9 mouse cellular contexts compared by ENCODE assay signal in the genomic region with DNA sequence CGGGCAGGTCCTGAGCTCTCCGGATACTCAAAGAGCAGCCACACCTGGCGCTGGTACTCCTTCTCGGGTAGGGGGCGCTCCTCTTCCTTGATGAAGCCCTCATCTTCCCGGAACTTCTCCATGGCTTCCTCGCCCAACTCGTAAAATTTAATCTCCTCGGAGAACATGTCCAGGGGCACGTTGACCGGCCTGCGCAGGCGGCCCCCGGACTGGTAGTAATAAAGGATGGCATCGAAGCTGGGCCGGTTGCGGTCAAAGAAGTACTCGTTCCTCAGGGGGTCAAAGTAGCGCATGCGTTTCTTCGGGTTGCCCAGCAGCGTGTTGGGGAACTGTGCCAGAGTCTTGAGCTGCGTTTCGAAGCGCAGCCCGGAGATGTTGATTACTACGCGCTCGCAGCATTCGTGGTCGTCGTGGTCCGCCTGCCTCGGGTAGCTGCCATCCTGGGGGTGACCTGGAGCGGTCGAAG. TPM values are rescaled to one million over a fixed set of nuclear protein-coding genes. Genes with fewer than 3 reads are reported as not detected.
DNase-seq lines count a peak whose midpoint lies in the region; ATAC-seq and TF ChIP-seq lines count a peak whose summit lies in the region.
"Had no signal": no experiment of that assay in that cellular context is flagged by ENCODE, and none has a peak within 500 bp of the region (broad histone marks: within the 10 kb centered on the region; RNA-seq: fewer than 3 reads in every experiment).

No protein-coding gene starts in this region.

- TF ChIP-seq CTCF in cerebellum, adult 2 months (IDR thresholded peaks at IDR 0.05; ENCODE audit: borderline replicate concordance, insufficient read depth, low read depth, low read length): peak; percentile 62; the same call in 1 of the 2 replicates
- TF ChIP-seq CTCF in kidney, adult 2 months (conservative IDR thresholded peaks at IDR 0.05; ENCODE audit: insufficient read depth, insufficient read length, low read depth, low read length): no peak; the same call in 1 of the 2 replicates

- no peak for ATAC-seq in forebrain, embryonic 16.5 days
- no peak for ATAC-seq in limb, embryonic 13.5 days (ENCODE audit: low FRiP score, low read depth)

- peak overlapping the region; percentile 15 for H3K9ac ChIP-seq in forebrain, embryonic 16.5 days (replicated peaks; ENCODE audit: low read depth, low read length)
- 0 out of 2 replicates have a peak overlapping the region, but pooled peaks have one; percentile 25 for H3K9ac ChIP-seq in limb, embryonic 13.5 days

- H3K36me3 ChIP-seq in forebrain, embryonic 16.5 days (ENCODE audit: control insufficient read depth, insufficient read depth): no peaks in the 10 kb centered on the region
- no peaks in the 10 kb centered on the region for H3K36me3 ChIP-seq in kidney, adult 2 months (ENCODE audit: control insufficient read depth, insufficient read depth, low read length)
- no peaks in the 10 kb centered on the region for H3K36me3 ChIP-seq in limb, embryonic 13.5 days

- no peak; the same call in 1 of the 2 replicates for TF ChIP-seq POLR2A in cerebellum, adult 2 months (IDR thresholded peaks at IDR 0.05; ENCODE audit: borderline replicate concordance, insufficient read depth, low read length)
- no peak for TF ChIP-seq POLR2A in kidney, adult 2 months (IDR thresholded peaks at IDR 0.05; ENCODE audit: low read depth, low read length)

- H3K4me1 ChIP-seq in cerebellum, adult 2 months (ENCODE audit: control insufficient read depth, insufficient read depth, low read length): peaks cover 6% of the 10 kb centered on the region
- H3K4me1 ChIP-seq in forebrain, embryonic 16.5 days (replicated peaks; ENCODE audit: control insufficient read depth, insufficient read depth, low read length): peaks cover 30% of the 10 kb centered on the region
- no peaks in the 10 kb centered on the region for H3K4me1 ChIP-seq in kidney, adult 2 months (ENCODE audit: control insufficient read depth, insufficient read depth, low read length)
- peaks cover 29% of the 10 kb centered on the region for H3K4me1 ChIP-seq in limb, embryonic 13.5 days

- peak overlapping the region; percentile 100 for H3K27ac ChIP-seq in cerebellum, adult 2 months (ENCODE audit: insufficient read depth, low read length)
- no peak overlapping the region for H3K27ac ChIP-seq in forebrain, embryonic 16.5 days (ENCODE audit: low read length)
- H3K27ac ChIP-seq in kidney, adult 2 months (ENCODE audit: insufficient read depth, low read depth, low read length): no peak overlapping the region
- H3K27ac ChIP-seq in limb, embryonic 13.5 days: no peak overlapping the region

- peak; percentile 9 for DNase-seq in gastrocnemius, postnatal 10 days
- DNase-seq in gastrocnemius, adult 18-20 months (ENCODE audit: low spot score): no peak
- peak; percentile 82 to 86 for DNase-seq in cerebellum, adult 2 months
- DNase-seq in kidney, adult 2 months: peak; percentile 22
- peak; percentile 70 for DNase-seq in retina, embryonic 14.5 days (ENCODE audit: low spot score)
- DNase-seq in spleen, adult 12 weeks (ENCODE audit: low spot score): no peak

- under 1% methylated on average over 36 of the region's 36 CpGs for WGBS in cerebellum, adult 2 months
- under 1% methylated on average over 36 of the region's 36 CpGs for WGBS in forebrain, embryonic 16.5 days
- WGBS in kidney, adult 2 months: 2% methylated on average over 36 of the region's 36 CpGs
- WGBS in limb, embryonic 13.5 days: 1% methylated on average over 36 of the region's 36 CpGs

- peak overlapping the region; percentile 97 for H3K4me3 ChIP-seq in cerebellum, adult 2 months (replicated peaks; ENCODE audit: insufficient read depth, low read depth, low read length)
- peak overlapping the region; percentile 69 for H3K4me3 ChIP-seq in forebrain, embryonic 16.5 days (replicated peaks; ENCODE audit: low read length)
- H3K4me3 ChIP-seq in kidney, adult 2 months (ENCODE audit: insufficient read depth, low read depth, low read length): no peak overlapping the region
- peak overlapping the region; percentile 54 for H3K4me3 ChIP-seq in limb, embryonic 13.5 days
- H3K4me3 ChIP-seq: myocyte had no signal

- peak overlapping the region; percentile 99 for H3K4me2 ChIP-seq in forebrain, embryonic 16.5 days (ENCODE audit: low read length)
- peak overlapping the region; percentile 97 for H3K4me2 ChIP-seq in limb, embryonic 13.5 days (replicated peaks)

- no peaks in the 10 kb centered on the region for H3K9me3 ChIP-seq in forebrain, embryonic 16.5 days (ENCODE audit: control insufficient read depth, low read length)
- H3K9me3 ChIP-seq in limb, embryonic 13.5 days: no peaks in the 10 kb centered on the region

- H3K27me3 ChIP-seq in cerebellum, adult 2 months (ENCODE audit: control insufficient read depth, insufficient read depth, low read length): no peaks in the 10 kb centered on the region
- peaks cover 24% of the 10 kb centered on the region for H3K27me3 ChIP-seq in forebrain, embryonic 16.5 days (replicated peaks; ENCODE audit: control insufficient read depth, insufficient read depth, low read length)
- peaks cover 2% of the 10 kb centered on the region; the same call in 1 of the 2 replicates for H3K27me3 ChIP-seq in kidney, adult 2 months (replicated peaks; ENCODE audit: control insufficient read depth, insufficient read depth, low read length)
- H3K27me3 ChIP-seq in limb, embryonic 13.5 days: peaks cover 90% of the 10 kb centered on the region

RNA-seq across cellular contexts. Expression of a gene that starts 3.3 kb away (rescaled TPM):
- total RNA-seq in gastrocnemius, postnatal 10 days (2021): 1 to 10 TPM; 6.3 to 7.9 TPM
- total RNA-seq in gastrocnemius, adult 18-20 months (2021): 1 to 10 TPM; 1.9 to 2.0 TPM
- 71.1 and 72.6 TPM in 2 replicates for polyA plus RNA-seq in cerebellum, adult 2 months (2012; rRNA removed)
- polyA plus RNA-seq in forebrain, embryonic 16.5 days (2015; fragmentation: Nextera tagmentation; extraction: Ambion mirVana): 4.5 and 4.9 TPM in 2 replicates
- polyA plus RNA-seq in kidney, adult 2 months (2012; rRNA removed): 0.77 and 1.2 TPM in 2 replicates
- polyA plus RNA-seq in limb, embryonic 13.5 days (2015; fragmentation: Nextera tagmentation; extraction: Ambion mirVana): 3.3 and 3.5 TPM in 2 replicates
- polyA plus RNA-seq: myocyte had no signal

Comparison
In these comparisons a context has a peak if more than half of its experiments do, and no peak if none do; other contexts are left out.
1. DNase-seq: peak in gastrocnemius, postnatal 10 days (single experiment), cerebellum, adult 2 months (2 of 2), kidney, adult 2 months (single experiment) and retina, embryonic 14.5 days (single experiment); none in gastrocnemius, adult 18-20 months (single experiment) and spleen, adult 12 weeks (single experiment).
2. RNA of a gene that starts 3.3 kb away (polyA plus RNA-seq): 71.1 to 72.6 TPM in cerebellum, adult 2 months; 4.5 to 4.9 TPM in forebrain, embryonic 16.5 days, 3.3 to 3.5 TPM in limb, embryonic 13.5 days and 0.77 to 1.2 TPM in kidney, adult 2 months; every median in the first group is over 10 times any median in the second.